Mouse (Mus musculus): ENCODE data around the gene Evi2a. TPM values are rescaled to one million over a fixed set of nuclear protein-coding genes. Genes with fewer than 3 reads are reported as not detected.

Gene Evi2a
- polyA plus RNA-seq, 1 experiment from 2014 or later: 5.7 TPM

DNA sequence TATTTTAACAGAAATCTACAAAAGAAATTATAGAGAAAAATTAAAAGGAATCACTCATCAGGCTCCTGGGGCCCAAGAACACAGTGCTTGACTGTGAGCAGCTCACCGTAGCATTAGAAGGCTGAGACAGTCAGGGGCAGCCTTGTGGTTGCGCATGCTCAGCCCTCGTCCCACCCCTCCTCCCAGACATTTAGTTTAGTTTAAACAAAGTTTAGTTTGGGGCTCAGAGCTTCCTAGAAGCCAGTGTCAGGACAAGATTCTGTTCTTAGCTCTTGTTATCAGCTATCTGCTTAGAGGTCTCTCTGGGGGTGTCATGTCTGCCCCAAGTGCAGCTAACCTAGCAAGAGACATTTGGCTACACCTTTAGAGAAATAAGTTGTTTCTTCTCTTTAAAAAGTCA lies 1.8 kb downstream of the Evi2a start:
- Histone ChIP-seq H3K36me3 (ENCODE audit: control insufficient read depth, insufficient read depth) (no peaks in the 10 kb centered on the region), H3K4me3 (ENCODE audit: low read depth, low read length) (peak overlapping the region; percentile 0; the same call in 1 of the 2 replicates), H3K9me3 (replicated peaks; ENCODE audit: control insufficient read depth, low read length) (no peaks in the 10 kb centered on the region), H3K9ac (ENCODE audit: low read depth, low read length) (no peak overlapping the region), H3K4me1 (ENCODE audit: control insufficient read depth, low read depth, low read length) (peaks cover 15% of the 10 kb centered on the region), H3K27ac (ENCODE audit: low read length) (peak overlapping the region; percentile 49; the same call in 1 of the 2 replicates), H3K4me2 (ENCODE audit: low read depth, low read length) (no peak overlapping the region), H3K27me3 (ENCODE audit: control insufficient read depth, insufficient read depth, low read depth, low read length) (no peaks in the 10 kb centered on the region)
- no peak for ATAC-seq (ENCODE audit: low read depth)
- 24% methylated on average over 3 of the region's 3 CpGs for WGBS (ENCODE audit: insufficient replicate concordance)

DNA sequence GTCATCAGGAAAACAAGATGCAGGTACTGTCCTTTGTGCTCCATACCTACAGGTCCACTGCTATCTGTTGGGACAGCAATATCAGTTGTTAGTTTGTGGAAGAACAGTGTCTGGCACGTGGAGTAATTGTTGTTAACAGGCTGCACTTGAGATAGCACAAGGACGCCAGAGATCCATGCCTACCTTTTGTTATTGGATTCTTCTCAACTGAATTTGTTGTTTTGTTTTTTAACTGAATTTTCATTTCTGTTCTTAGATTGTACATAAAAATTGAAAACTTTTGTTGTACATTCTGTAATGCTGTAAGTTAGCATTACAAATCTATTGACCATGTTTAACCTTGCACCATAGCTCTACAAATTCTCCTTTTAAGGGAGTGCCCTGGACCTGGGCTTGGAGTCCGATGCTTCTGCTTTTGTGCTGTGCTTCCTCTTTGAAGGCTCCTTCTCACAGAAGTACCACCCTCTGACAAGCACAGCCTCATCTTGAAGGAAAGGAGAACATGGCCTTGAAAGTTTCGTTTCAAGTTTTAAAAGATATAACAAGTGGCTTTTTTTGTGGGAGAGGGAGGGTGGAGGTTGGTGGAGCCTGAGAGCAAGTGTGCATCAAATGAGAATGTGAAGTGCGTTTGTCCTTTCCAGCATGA lies 2.5 kb downstream of the Evi2a start:
- peak; percentile 30; the same call in 1 of the 2 replicates for ATAC-seq (ENCODE audit: low read depth)
- H3K9ac ChIP-seq (ENCODE audit: low read depth, low read length): no peak overlapping the region
- no peak overlapping the region for H3K4me2 ChIP-seq (ENCODE audit: low read depth, low read length)
- H3K4me3 ChIP-seq (ENCODE audit: low read depth, low read length): no peak overlapping the region
- peaks cover 12% of the 10 kb centered on the region for H3K4me1 ChIP-seq (ENCODE audit: control insufficient read depth, low read depth, low read length)
- WGBS (ENCODE audit: insufficient replicate concordance): 28% methylated on average over 5 of the region's 5 CpGs
- no peaks in the 10 kb centered on the region for H3K36me3 ChIP-seq (ENCODE audit: control insufficient read depth, insufficient read depth)
- H3K27ac ChIP-seq (ENCODE audit: low read length): peak overlapping the region; percentile 49
- H3K27me3 ChIP-seq (ENCODE audit: control insufficient read depth, insufficient read depth, low read depth, low read length): no peaks in the 10 kb centered on the region
- no peaks in the 10 kb centered on the region for H3K9me3 ChIP-seq (replicated peaks; ENCODE audit: control insufficient read depth, low read length)

DNA sequence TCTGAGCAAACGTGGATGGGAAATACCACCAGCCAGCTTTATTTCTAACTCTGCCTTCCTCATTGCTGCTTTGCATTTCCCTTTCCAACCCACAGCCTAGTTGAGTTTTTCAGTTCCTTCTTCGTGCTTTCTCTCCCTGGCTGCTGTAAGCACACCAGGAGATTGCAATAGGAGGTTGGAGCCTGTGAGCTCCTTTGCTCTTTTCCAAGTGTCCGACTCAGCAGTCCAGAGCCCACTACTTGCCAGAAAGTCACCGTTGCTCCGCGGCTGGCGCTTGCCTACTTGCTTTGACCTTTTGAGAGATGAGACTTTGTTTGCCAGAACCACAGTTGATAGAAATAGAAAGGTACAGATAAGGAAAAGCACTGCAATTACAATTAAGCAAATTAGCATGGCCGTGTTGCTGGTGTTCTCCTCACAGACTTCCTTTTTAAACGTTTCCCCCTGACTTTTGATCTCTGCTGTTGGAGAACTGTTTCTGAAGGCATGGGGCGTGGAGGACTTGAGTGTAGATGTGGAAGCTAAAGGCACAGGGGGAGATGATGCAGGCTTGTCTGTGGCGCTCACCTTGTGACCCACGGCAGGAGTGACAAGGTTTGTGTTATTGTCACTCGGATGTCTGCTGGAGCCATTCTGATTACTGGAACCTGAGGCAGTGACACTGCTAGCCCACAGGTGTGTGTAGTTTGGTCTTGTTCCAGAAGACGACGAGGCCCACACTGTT lies 3.2 kb downstream of the Evi2a start:
- Histone ChIP-seq H3K27ac (ENCODE audit: low read length) (peak overlapping the region; percentile 35), H3K27me3 (ENCODE audit: control insufficient read depth, insufficient read depth, low read depth, low read length) (no peaks in the 10 kb centered on the region), H3K9me3 (replicated peaks; ENCODE audit: control insufficient read depth, low read length) (no peaks in the 10 kb centered on the region), H3K4me3 (ENCODE audit: low read depth, low read length) (no peak overlapping the region), H3K9ac (ENCODE audit: low read depth, low read length) (no peak overlapping the region), H3K4me2 (ENCODE audit: low read depth, low read length) (no peak overlapping the region), H3K4me1 (ENCODE audit: control insufficient read depth, low read depth, low read length) (peaks cover 12% of the 10 kb centered on the region), H3K36me3 (ENCODE audit: control insufficient read depth, insufficient read depth) (no peaks in the 10 kb centered on the region)
- ATAC-seq (ENCODE audit: low read depth): no peak
- WGBS (ENCODE audit: insufficient replicate concordance): 29% methylated on average over 15 of the region's 15 CpGs

DNA sequence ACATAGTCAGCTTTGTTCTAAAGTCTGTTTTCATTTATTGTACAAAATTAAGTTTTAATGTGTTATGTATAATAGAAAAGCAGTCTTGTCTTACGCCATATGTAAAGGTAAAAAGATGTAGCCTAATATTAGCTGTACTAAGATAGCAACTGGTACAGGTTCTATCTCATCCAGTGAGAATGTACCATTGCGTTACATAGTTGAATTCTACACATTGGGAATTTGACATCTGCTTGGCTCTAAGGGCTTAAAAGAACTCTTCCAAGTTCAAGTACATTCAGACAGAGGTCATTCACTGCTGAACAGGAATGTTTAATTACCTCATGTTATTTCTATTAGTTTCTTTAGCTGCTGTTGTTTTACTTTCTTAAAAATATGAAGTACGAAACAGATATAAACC lies 3.9 kb downstream of the Evi2a start:
- no peaks in the 10 kb centered on the region for H3K9me3 ChIP-seq (replicated peaks; ENCODE audit: control insufficient read depth, low read length)
- H3K4me1 ChIP-seq (ENCODE audit: control insufficient read depth, low read depth, low read length): peaks cover 12% of the 10 kb centered on the region
- 76% methylated on average over 3 of the region's 3 CpGs for WGBS (ENCODE audit: insufficient replicate concordance)
- H3K36me3 ChIP-seq (ENCODE audit: control insufficient read depth, insufficient read depth): no peaks in the 10 kb centered on the region
- H3K4me3 ChIP-seq (ENCODE audit: low read depth, low read length): no peak overlapping the region
- H3K4me2 ChIP-seq (ENCODE audit: low read depth, low read length): no peak overlapping the region
- no peak overlapping the region for H3K9ac ChIP-seq (ENCODE audit: low read depth, low read length)
- no peaks in the 10 kb centered on the region for H3K27me3 ChIP-seq (ENCODE audit: control insufficient read depth, insufficient read depth, low read depth, low read length)
- H3K27ac ChIP-seq (ENCODE audit: low read length): no peak overlapping the region; the same call in 1 of the 2 replicates
- ATAC-seq (ENCODE audit: low read depth): no peak

DNA sequence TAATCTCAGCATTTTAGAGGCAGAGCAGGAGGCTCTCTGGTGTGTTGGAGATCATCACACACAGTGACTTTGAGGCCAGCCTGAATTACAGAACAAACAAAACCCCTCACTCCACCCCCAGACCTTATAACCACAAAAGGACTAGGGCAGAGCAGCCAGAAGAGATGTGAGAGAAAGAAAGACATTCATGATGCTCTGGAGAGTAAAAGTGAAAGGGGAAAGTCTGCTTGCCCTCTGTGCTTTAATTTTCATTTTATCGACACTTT lies 6.2 kb downstream of the Evi2a start:
- H3K27me3 ChIP-seq (ENCODE audit: control insufficient read depth, insufficient read depth, low read depth, low read length): no peaks in the 10 kb centered on the region
- no peak overlapping the region for H3K9ac ChIP-seq (ENCODE audit: low read depth, low read length)
- no peaks in the 10 kb centered on the region for H3K9me3 ChIP-seq (replicated peaks; ENCODE audit: control insufficient read depth, low read length)
- no peak overlapping the region for H3K4me3 ChIP-seq (ENCODE audit: low read depth, low read length)
- H3K4me1 ChIP-seq (ENCODE audit: control insufficient read depth, low read depth, low read length): peaks cover 14% of the 10 kb centered on the region
- 0 out of 2 replicates have a peak overlapping the region, but pooled peaks have one; percentile 31 for H3K4me2 ChIP-seq (ENCODE audit: low read depth, low read length)
- ATAC-seq (ENCODE audit: low read depth): no peak
- 53% methylated on average over 1 of the region's 1 CpGs for WGBS (ENCODE audit: insufficient replicate concordance)
- H3K36me3 ChIP-seq (ENCODE audit: control insufficient read depth, insufficient read depth): no peaks in the 10 kb centered on the region
- peak overlapping the region; percentile 49 for H3K27ac ChIP-seq (ENCODE audit: low read length)

DNA sequence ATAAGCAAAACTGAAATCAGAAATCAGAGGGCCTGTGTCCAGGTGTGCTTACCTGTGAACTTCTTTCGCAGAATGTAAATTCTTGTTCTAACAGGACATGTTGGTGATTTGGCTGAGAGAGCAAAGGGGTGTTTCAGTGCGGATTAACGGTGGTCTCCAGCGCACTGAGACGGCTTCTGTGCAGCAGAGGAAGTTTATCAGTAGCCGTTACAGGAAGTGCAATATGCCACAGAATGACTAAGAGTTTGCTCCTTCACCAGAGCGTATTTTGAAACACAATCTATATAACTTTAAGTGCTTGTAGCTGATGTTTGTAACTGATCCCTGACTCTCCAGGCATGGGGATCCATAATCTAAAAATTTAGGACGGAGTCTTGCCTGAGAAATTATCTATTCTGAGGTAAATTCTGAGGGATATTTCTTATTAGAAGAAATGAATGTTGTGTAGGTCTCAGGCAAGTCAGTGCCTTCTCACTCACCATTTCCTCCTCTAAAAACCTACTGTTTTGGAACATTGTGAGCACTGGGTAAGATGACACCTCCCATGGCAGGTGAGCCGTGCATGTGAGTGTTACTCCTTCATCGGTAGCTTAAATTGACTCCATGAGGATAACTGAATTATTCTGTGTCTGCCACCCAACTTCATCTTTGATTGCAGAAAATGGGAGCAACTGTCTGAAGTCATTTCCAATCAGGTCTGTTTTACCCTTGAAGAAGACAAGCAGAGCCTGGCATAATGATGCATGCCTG lies 6.7 kb downstream of the Evi2a start, which contains the start of gene Evi2b:
TSS of gene Evi2b (minus strand) at position 203 of the 750 bp plus-strand sequence.
- no peaks in the 10 kb centered on the region for H3K36me3 ChIP-seq (ENCODE audit: control insufficient read depth, insufficient read depth)
- no peaks in the 10 kb centered on the region for H3K9me3 ChIP-seq (replicated peaks; ENCODE audit: control insufficient read depth, low read length)
- peak within 1 kb of the TSS; percentile 31; the same call in 1 of the 2 replicates for H3K4me2 ChIP-seq (ENCODE audit: low read depth, low read length)
- H3K4me3 ChIP-seq (ENCODE audit: low read depth, low read length): peak within 1 kb of the TSS; percentile 31
- WGBS (ENCODE audit: insufficient replicate concordance): 15% methylated on average over 10 of the region's 10 CpGs
- H3K9ac ChIP-seq (ENCODE audit: low read depth, low read length): no peak within 1 kb of the TSS
- peak within 1 kb of the TSS; percentile 49 for H3K27ac ChIP-seq (ENCODE audit: low read length)
- H3K4me1 ChIP-seq (ENCODE audit: control insufficient read depth, low read depth, low read length): peaks cover 14% of the 10 kb centered on the region
- no peak for ATAC-seq (ENCODE audit: low read depth)
- H3K27me3 ChIP-seq (ENCODE audit: control insufficient read depth, insufficient read depth, low read depth, low read length): no peaks in the 10 kb centered on the region

DNA sequence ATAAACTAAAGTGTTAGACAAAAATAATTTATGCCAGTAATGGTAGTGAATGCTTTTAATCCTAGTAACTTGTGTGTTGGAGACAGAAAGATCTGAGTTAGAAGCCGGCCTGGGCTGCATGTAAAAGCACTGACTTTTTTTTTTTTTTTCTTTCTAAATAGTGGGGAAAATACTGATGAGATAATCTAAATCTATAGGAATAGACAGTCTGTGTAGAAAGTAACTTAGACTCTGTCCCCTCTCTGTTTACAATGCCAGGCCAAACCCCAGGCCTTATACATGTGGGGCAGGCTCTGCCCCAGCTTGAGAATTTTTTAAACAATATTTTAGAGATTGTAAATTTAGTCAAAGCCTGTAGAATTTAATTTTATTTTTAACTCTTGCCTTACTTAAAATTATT lies 7.5 kb downstream of the Evi2a start:
- Histone ChIP-seq H3K27ac (ENCODE audit: low read length) (no peak overlapping the region), H3K9me3 (replicated peaks; ENCODE audit: control insufficient read depth, low read length) (no peaks in the 10 kb centered on the region), H3K4me2 (ENCODE audit: low read depth, low read length) (no peak overlapping the region), H3K4me3 (ENCODE audit: low read depth, low read length) (peak overlapping the region; percentile 29), H3K9ac (ENCODE audit: low read depth, low read length) (no peak overlapping the region), H3K27me3 (ENCODE audit: control insufficient read depth, insufficient read depth, low read depth, low read length) (no peaks in the 10 kb centered on the region), H3K4me1 (ENCODE audit: control insufficient read depth, low read depth, low read length) (peaks cover 14% of the 10 kb centered on the region), H3K36me3 (ENCODE audit: control insufficient read depth, insufficient read depth) (no peaks in the 10 kb centered on the region)
- no peak for ATAC-seq (ENCODE audit: low read depth)
- 11% methylated on average over 1 of the region's 1 CpGs for WGBS (ENCODE audit: insufficient replicate concordance)

DNA sequence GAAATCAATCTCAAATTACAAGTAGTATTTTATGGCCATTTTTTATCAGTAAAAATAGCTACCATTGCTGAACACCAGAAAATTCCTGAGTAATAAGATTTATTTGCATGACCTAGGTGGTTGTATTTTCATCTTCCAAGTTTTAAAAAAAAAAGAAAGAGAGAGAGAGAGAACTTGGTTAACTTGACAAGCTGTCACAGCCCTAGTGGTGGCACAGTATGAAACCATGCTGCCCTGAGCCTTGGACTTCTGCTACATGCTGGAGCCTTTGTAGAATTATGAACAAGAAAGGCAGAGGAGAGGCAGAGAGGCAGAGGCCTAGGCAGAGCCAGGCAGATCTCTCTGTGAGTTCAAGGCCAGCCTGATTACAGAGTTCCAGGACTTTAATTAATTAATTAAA lies 8.5 kb downstream of the Evi2a start:
- Histone ChIP-seq H3K4me1 (ENCODE audit: control insufficient read depth, low read depth, low read length) (peaks cover 7% of the 10 kb centered on the region), H3K9ac (ENCODE audit: low read depth, low read length) (no peak overlapping the region), H3K9me3 (replicated peaks; ENCODE audit: control insufficient read depth, low read length) (no peaks in the 10 kb centered on the region), H3K27me3 (ENCODE audit: control insufficient read depth, insufficient read depth, low read depth, low read length) (no peaks in the 10 kb centered on the region), H3K36me3 (ENCODE audit: control insufficient read depth, insufficient read depth) (no peaks in the 10 kb centered on the region), H3K27ac (ENCODE audit: low read length) (no peak overlapping the region), H3K4me2 (ENCODE audit: low read depth, low read length) (no peak overlapping the region), H3K4me3 (ENCODE audit: low read depth, low read length) (peak overlapping the region; percentile 36)
- no peak for ATAC-seq (ENCODE audit: low read depth)

DNA sequence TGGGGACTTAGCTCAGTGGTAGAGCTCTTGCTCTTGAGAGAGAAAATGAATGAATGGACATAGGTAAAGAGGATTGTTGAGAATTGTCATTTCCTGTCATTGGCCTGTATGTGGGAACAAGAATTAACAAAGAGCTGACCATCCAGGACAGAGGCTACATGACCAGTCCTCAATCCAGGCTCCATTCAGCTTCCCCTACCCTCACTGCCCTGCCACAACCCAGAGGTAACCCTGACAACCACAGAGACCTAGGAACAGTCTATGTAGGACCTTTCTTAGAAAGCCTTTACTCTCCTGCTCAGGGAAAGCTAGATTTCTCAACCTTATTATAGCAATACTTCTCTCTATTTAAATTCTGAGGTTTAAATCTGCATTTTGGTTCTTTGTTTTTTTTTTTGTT lies 9.6 kb downstream of the Evi2a start:
- Histone ChIP-seq H3K27me3 (ENCODE audit: control insufficient read depth, insufficient read depth, low read depth, low read length) (no peaks in the 10 kb centered on the region), H3K9me3 (replicated peaks; ENCODE audit: control insufficient read depth, low read length) (no peaks in the 10 kb centered on the region), H3K4me3 (ENCODE audit: low read depth, low read length) (0 out of 2 replicates have a peak overlapping the region, but pooled peaks have one; percentile 3), H3K9ac (ENCODE audit: low read depth, low read length) (no peak overlapping the region), H3K4me2 (ENCODE audit: low read depth, low read length) (peak overlapping the region; percentile 28; the same call in 1 of the 2 replicates), H3K4me1 (ENCODE audit: control insufficient read depth, low read depth, low read length) (peaks cover 6% of the 10 kb centered on the region), H3K27ac (ENCODE audit: low read length) (no peak overlapping the region), H3K36me3 (ENCODE audit: control insufficient read depth, insufficient read depth) (no peaks in the 10 kb centered on the region)
- peak; percentile 19; the same call in 1 of the 2 replicates for ATAC-seq (ENCODE audit: low read depth)

All from liver, embryonic 16.5 days (tissue).